Mouse (Mus musculus) forebrain, embryonic 10.5 days (tissue): ENCODE results near the gene Macrod1. TPM values are rescaled to one million over a fixed set of nuclear protein-coding genes. Genes with fewer than 3 reads are reported as not detected.

Experiments used
- DNase-seq: peaks from one replicate; pipeline ENCODE4 v3.0.0-alpha.2; 2017; ENCODE audit warnings: low spot score; ENCODE audit errors: extremely low spot score
- H3K27ac ChIP-seq: fragments of 300-500 bp; sonication (generic); 2 replicates; pipeline ENCODE4 v1.5.1; 2016; ENCODE audit warnings: mild to moderate bottlenecking
- H3K27me3 ChIP-seq: fragments of 300-500 bp; sonication (generic); 2 replicates; pipeline ENCODE4 v1.6.1; 2016; ENCODE audit warnings: mild to moderate bottlenecking; ENCODE audit not compliant: poor library complexity, severe bottlenecking
- H3K36me3 ChIP-seq: fragments of 300-500 bp; sonication (generic); replicated peaks from 2 replicates; pipeline ENCODE4 v1.6.1; 2016; ENCODE audit warnings: mild to moderate bottlenecking, moderate library complexity
- H3K4me1 ChIP-seq: fragments of 300-500 bp; sonication (generic); 2 replicates; pipeline ENCODE4 v1.6.1; 2016
- H3K4me3 ChIP-seq: fragments of 300-500 bp; sonication (generic); 2 replicates; pipeline ENCODE4 v1.5.1; 2016; ENCODE audit warnings: mild to moderate bottlenecking, moderate library complexity
- H3K9me3 ChIP-seq: fragments of 300-500 bp; sonication (generic); 2 replicates; pipeline ENCODE4 v1.6.1; 2016; ENCODE audit warnings: mild to moderate bottlenecking, moderate library complexity
- WGBS: fragments of 180-500 bp; shearing (Covaris S2); methylation state at CpG from one replicate; pipeline ENCODE4 v1.1.7; 2016; 5-methylcytosine and 5-hydroxymethylcytosine counted together
- polyA plus RNA-seq: library from polyadenylated mRNA; unstranded; fragments of >200 nt; fragmentation: Nextera tagmentation; extraction: Ambion mirVana; gene quantifications from 2 replicates; pipeline ENCODE4 v1.2.1, GENCODE M21; 2016

Gene Macrod1
- polyA plus RNA-seq, 1 experiment from 2014 or later: 3.7 TPM

DNA sequence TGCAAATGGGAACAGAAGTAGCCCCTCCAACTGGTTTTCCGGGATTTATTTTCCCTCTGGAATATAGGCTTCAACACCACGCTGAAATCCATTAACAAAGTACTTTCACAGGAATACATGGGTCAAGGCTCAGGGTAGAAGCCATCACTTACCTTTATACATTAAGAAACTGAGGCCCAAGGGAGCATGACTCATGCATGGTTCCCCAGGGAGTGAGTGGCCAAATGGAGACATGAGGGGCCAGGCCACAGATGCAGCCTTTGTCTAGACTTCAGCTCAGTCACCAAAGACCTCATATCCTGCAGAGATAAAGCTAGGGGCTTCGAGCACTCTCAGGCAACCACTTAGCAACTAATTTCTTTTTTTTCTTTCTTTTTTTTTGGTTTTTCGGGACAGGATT is 180.1 kb downstream of the Macrod1 start:
- H3K27ac ChIP-seq: no peak overlapping the region
- H3K9me3 ChIP-seq: no peaks in the 10 kb centered on the region
- DNase-seq: no peak
- peaks cover 1% of the 10 kb centered on the region for H3K27me3 ChIP-seq
- H3K36me3 ChIP-seq: peaks cover 71% of the 10 kb centered on the region
- 93% methylated on average over 4 of the region's 4 CpGs for WGBS
- H3K4me3 ChIP-seq: no peak overlapping the region
- peaks cover 39% of the 10 kb centered on the region for H3K4me1 ChIP-seq

DNA sequence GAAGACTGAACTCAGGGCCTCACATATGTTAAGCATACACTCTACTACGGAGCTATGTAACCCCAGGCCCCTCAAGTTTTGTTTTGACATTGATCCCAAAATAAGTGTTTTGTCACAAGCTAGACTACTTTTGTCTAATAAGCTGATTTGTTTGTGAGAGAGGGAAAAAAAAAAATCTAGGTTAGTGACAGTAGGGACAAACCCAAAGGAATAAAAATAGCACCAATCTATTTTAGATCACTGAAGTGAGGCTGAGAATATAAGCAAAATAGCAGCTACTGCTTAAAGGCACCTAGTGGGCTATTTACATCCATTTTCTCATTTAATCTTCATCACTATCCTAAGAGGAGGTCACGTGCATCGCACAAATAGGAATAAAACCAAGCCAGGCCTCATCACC is 183.0 kb downstream of the Macrod1 start:
- no peak for DNase-seq
- H3K9me3 ChIP-seq: no peaks in the 10 kb centered on the region
- 0 out of 2 replicates have a peak overlapping the region, but pooled peaks have one; percentile 95 for H3K27ac ChIP-seq
- H3K4me1 ChIP-seq: peaks cover 41% of the 10 kb centered on the region
- peaks cover 14% of the 10 kb centered on the region for H3K27me3 ChIP-seq
- WGBS: 88% methylated on average over 3 of the region's 3 CpGs
- peak overlapping the region; percentile 83 for H3K4me3 ChIP-seq
- H3K36me3 ChIP-seq: peaks cover 43% of the 10 kb centered on the region

DNA sequence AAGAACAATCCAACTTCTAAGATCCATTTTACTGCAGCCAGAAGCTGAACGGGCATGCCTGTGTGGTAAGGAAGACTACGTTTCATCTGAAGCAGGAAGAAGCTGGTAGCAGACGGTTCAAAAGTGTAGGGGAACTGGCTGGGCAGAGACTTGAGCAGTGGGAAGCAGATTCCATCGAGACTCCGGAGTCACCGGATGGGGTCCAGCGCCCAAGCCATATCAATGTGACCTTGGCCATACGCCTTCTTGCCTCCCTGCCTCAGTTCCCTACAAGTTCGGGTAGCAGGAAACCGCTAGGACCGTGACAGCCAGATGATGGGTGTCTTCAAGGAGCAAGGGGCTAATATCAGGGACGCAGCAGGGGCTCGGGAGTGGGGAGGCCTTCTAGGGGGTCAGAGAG is 183.7 kb downstream of the Macrod1 start:
- Histone ChIP-seq H3K27ac (peak overlapping the region; percentile 95), H3K27me3 (peaks cover 14% of the 10 kb centered on the region), H3K9me3 (no peaks in the 10 kb centered on the region), H3K36me3 (peaks cover 38% of the 10 kb centered on the region), H3K4me3 (peak overlapping the region; percentile 83), H3K4me1 (peaks cover 41% of the 10 kb centered on the region)
- peak; percentile 32 for DNase-seq
- WGBS: 7% methylated on average over 13 of the region's 13 CpGs

DNA sequence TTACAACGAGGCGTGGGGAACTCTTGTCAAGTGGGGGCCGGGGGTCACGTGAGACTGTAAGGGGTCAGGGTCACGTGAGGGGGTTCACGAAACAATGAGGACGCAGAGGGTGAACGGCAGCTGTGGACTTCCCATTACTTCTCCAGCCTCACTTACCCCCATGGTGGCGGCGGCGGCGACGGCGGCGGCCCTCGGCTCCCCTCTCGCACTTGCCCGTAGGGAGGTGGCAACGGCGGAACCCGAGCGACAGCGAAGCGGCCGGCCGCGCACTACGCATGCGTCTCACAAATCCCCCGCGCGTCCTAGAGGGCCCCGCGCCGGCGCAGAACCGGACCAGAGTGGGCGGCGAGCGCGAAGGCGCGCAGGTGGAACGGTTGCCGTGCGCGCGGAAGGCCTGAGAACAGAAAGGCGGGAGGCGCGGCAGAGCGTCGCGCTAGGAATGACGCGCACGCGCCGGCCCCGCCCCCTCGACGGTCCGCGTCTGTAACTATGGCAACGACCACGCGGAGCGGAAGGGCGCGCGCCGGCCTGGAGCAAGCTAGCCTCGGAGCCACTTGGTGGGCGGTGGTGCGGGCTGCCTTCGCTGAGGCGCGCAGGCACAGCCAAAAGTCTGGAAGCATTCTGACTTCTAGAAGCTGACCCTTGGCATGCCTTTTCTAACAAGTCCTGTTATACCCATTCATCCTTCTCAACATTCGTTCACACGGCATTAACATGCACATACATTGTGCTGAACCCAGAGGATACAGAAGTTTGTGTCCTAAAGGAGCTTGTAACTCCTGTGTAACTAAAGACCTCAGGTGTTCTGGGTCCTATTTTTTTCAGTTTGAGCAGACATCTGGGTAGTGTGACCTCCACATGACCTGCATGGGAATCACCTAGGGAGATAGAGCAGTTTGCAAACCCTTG is 184.4 kb downstream of the Macrod1 start, which contains the start of gene Naa40:
Gene Naa40, minus strand, starts transcription at position 402 of the 909 bp plus-strand sequence.
- WGBS: under 1% methylated on average over 80 of the region's 80 CpGs
- H3K36me3 ChIP-seq: peaks cover 32% of the 10 kb centered on the region
- H3K27me3 ChIP-seq: peaks cover 14% of the 10 kb centered on the region
- DNase-seq: peak; percentile 90
- no peaks in the 10 kb centered on the region for H3K9me3 ChIP-seq
- H3K4me3 ChIP-seq: peak within 1 kb of the TSS; percentile 83
- peaks cover 41% of the 10 kb centered on the region for H3K4me1 ChIP-seq
- peak within 1 kb of the TSS; percentile 95 for H3K27ac ChIP-seq

DNA sequence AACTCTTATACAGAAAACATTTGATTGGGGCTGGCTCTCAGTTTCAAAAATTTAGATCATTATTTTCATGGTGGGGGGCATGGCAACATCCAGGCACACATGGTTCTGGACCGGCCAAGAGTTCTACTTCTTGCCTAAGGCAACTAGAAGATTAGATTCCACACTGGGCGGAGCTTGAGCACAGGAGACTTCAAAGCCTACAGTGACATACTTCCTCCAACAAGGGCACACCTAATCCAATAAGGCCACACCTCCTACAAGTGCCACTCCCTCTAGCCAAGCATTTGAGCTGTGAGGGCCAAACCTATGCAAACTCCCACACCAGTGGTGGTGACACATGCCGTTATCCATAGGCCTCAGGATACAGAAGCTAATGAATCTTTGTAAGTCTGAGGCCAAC is 189.4 kb downstream of the Macrod1 start:
- no peak overlapping the region for H3K4me3 ChIP-seq
- 86% methylated on average over 3 of the region's 3 CpGs for WGBS
- H3K36me3 ChIP-seq: no peaks in the 10 kb centered on the region
- DNase-seq: no peak
- H3K27me3 ChIP-seq: peaks cover 14% of the 10 kb centered on the region
- H3K4me1 ChIP-seq: peaks cover 9% of the 10 kb centered on the region
- no peaks in the 10 kb centered on the region for H3K9me3 ChIP-seq
- H3K27ac ChIP-seq: no peak overlapping the region

Other genes starting within 250 kb of the Macrod1 start
- 4.9 and 5.4 TPM in 2 replicates for gene Rps6ka4, start 216.2 kb upstream of the Macrod1 start, polyA plus RNA-seq
- 0.32 and 0.36 TPM in 2 replicates for gene Ccdc88b, start 198.6 kb upstream of the Macrod1 start, polyA plus RNA-seq
- 155 and 159 TPM in 2 replicates for gene Trmt112, start 147.1 kb upstream of the Macrod1 start, polyA plus RNA-seq
- 144 and 154 TPM in 2 replicates for gene Prdx5, start 146.7 kb upstream of the Macrod1 start, polyA plus RNA-seq
- 8.4 and 9.0 TPM in 2 replicates for gene Esrra, start 135.0 kb upstream of the Macrod1 start, polyA plus RNA-seq
- gene Catsperz, start 131.4 kb upstream of the Macrod1 start, polyA plus RNA-seq: 0.55 and 0.60 TPM in 2 replicates
- gene Kcnk4, start 122.3 kb upstream of the Macrod1 start, polyA plus RNA-seq: 0.24 TPM in 1 of 2 replicates, not detected in the other
- 55.9 and 59.8 TPM in 2 replicates for gene Bad, start 114.9 kb upstream of the Macrod1 start, polyA plus RNA-seq
- 22.8 and 26.5 TPM in 2 replicates for gene Gpr137, start 114.3 kb upstream of the Macrod1 start, polyA plus RNA-seq
- 103 TPM in 2 replicates for gene Ppp1r14b, start 81.8 kb upstream of the Macrod1 start, polyA plus RNA-seq
- gene Plcb3, start 80.3 kb upstream of the Macrod1 start, polyA plus RNA-seq: 25.2 and 25.8 TPM in 2 replicates
- 106 TPM in 2 replicates for gene Fkbp2, start 76.3 kb upstream of the Macrod1 start, polyA plus RNA-seq
- 31.0 and 32.9 TPM in 2 replicates for gene Vegfb, start 69.2 kb upstream of the Macrod1 start, polyA plus RNA-seq
- gene Dnajc4, start 64.2 kb upstream of the Macrod1 start, polyA plus RNA-seq: 19.5 and 19.7 TPM in 2 replicates
- 18.4 TPM in 2 replicates for gene Nudt22, start 60.7 kb upstream of the Macrod1 start, polyA plus RNA-seq
- gene Trpt1, start 60.7 kb upstream of the Macrod1 start, polyA plus RNA-seq: 10.0 and 10.4 TPM in 2 replicates
- 8.8 TPM in 2 replicates for gene Fermt3, start 37.3 kb upstream of the Macrod1 start, polyA plus RNA-seq
- 456 and 486 TPM in 2 replicates for gene Stip1, start 16.8 kb upstream of the Macrod1 start, polyA plus RNA-seq
- 4.0 and 4.8 TPM in 2 replicates for gene Flrt1, start 48.9 kb downstream of the Macrod1 start, polyA plus RNA-seq
- 275 and 280 TPM in 2 replicates for gene Otub1, start 149.5 kb downstream of the Macrod1 start, polyA plus RNA-seq
- gene Cox8a, start 160.8 kb downstream of the Macrod1 start, polyA plus RNA-seq: 862 and 888 TPM in 2 replicates
- gene Naa40, start 184.4 kb downstream of the Macrod1 start, polyA plus RNA-seq: 106 and 107 TPM in 2 replicates
- 61.7 and 64.0 TPM in 2 replicates for gene Rcor2, start 210.5 kb downstream of the Macrod1 start, polyA plus RNA-seq